Mouse (Mus musculus) hindbrain, embryonic 12.5 days (tissue): ENCODE data around the gene Suds3. TPM values are rescaled to one million over a fixed set of nuclear protein-coding genes. Genes with fewer than 3 reads are reported as not detected.

Experiments used
- ATAC-seq: fragments of 200-750 bp; cut with Nextera tagmentation; 2 replicates; pipeline ENCODE4 v1.8.0; 2017; ENCODE audit warnings: moderate TSS enrichment; ENCODE audit not compliant: low FRiP score
- H3K27ac ChIP-seq: fragments of 300-500 bp; sonication (generic); 2 replicates; pipeline ENCODE4 v1.5.1; 2016; ENCODE audit warnings: mild to moderate bottlenecking
- H3K27me3 ChIP-seq: fragments of 300-500 bp; sonication (generic); 2 replicates; pipeline ENCODE4 v1.6.1; 2016; ENCODE audit warnings: mild to moderate bottlenecking
- H3K36me3 ChIP-seq: fragments of 300-500 bp; sonication (generic); 2 replicates; pipeline ENCODE4 v1.6.1; 2016; ENCODE audit warnings: mild to moderate bottlenecking
- H3K4me1 ChIP-seq: fragments of 300-500 bp; sonication (generic); 2 replicates; pipeline ENCODE4 v1.6.1; 2016
- H3K4me2 ChIP-seq: fragments of 300-500 bp; sonication (generic); replicated peaks from 2 replicates; pipeline ENCODE4 v1.6.1; 2016; ENCODE audit warnings: mild to moderate bottlenecking
- H3K4me3 ChIP-seq: fragments of 300-500 bp; sonication (generic); 2 replicates; pipeline ENCODE4 v1.5.1; 2016; ENCODE audit warnings: mild to moderate bottlenecking
- H3K9ac ChIP-seq: fragments of 300-500 bp; sonication (generic); 2 replicates; pipeline ENCODE4 v1.6.1; 2016; ENCODE audit warnings: mild to moderate bottlenecking, moderate library complexity
- H3K9me3 ChIP-seq: fragments of 300-500 bp; sonication (generic); replicated peaks from 2 replicates; pipeline ENCODE4 v1.6.1; 2016; ENCODE audit warnings: mild to moderate bottlenecking
- WGBS: fragments of 180-500 bp; shearing (Covaris S2); methylation state at CpG from one replicate; pipeline ENCODE4 v1.1.7; 2016; 5-methylcytosine and 5-hydroxymethylcytosine counted together
- polyA plus RNA-seq: library from polyadenylated mRNA; unstranded; fragments of >200 nt; fragmentation: Nextera tagmentation; extraction: Ambion mirVana; gene quantifications from 2 replicates; pipeline ENCODE4 v1.2.1, GENCODE M21; 2016

Gene Suds3
- polyA plus RNA-seq, 1 experiment from 2014 or later: 118 TPM

DNA sequence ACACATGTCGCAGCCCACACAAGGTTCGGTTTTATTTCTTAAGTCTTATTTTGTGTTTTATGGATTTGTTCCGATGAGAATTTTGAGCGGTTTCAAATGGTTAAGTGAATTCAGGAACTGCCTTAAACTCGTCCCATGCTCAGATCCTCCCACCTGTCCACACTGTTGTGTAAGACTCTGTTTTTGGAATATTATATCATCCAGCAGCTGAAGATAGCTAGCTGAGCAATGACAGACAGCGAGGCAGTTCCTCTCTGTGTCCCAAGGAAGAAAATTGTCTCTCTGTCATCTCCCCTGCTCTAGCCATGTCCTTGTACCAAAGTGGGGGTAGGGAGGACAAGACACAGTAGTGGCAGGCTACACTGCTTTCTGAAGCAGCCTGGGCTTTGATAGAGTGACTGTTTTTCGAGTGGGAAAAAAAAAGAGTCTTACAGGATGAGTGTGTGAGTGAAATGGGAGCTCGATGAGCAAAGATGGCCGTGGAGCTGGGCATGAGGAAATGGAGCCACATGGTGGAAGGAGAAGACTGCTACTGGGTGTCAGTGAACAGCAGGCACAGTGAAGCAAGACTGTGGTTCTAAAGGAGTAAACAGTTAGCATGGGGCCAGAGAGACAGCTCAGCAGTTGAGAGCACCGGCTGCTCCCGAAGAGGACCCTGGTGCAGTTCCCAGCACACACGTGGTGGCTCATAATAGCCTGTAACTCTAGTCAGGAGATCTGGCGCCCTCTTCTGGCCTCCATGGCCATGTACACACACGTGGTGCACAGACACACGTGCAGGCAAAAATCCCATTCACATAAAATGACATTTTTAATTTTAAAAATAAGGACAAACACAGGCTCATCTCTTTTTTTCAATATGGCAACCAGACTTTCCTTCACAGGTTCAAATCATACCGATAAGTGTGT lies 31.5 kb upstream of the Suds3 start:
- 0 out of 2 replicates have a peak, but pooled peaks cover 2% of the 10 kb centered on the region for H3K4me1 ChIP-seq
- no peaks in the 10 kb centered on the region for H3K36me3 ChIP-seq
- ATAC-seq: no peak
- no peaks in the 10 kb centered on the region for H3K27me3 ChIP-seq
- H3K9me3 ChIP-seq: no peaks in the 10 kb centered on the region
- no peak overlapping the region for H3K27ac ChIP-seq
- H3K4me3 ChIP-seq: no peak overlapping the region
- no peak overlapping the region for H3K4me2 ChIP-seq
- 90% methylated on average over 16 of the region's 16 CpGs for WGBS
- H3K9ac ChIP-seq: no peak overlapping the region

DNA sequence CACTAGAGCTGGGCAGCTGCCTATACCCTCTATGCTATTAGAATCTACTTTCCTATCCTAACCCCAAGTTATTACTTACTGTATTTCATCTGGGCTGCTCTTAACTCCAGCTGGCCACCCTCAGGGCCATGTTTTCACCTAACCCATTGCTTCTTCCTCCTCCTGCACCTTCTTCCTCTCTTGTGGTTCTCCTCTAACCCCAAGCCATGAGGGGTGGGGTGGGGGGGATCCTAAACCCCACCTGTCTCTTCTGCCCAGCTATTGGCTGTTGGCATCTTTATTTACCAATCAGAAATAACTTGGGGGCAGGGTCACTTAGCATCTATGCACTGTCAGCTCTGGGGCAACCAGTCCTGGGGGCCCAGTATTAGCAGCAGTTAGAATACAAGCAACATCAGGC lies 30.3 kb upstream of the Suds3 start:
- H3K27ac ChIP-seq: no peak overlapping the region
- H3K4me2 ChIP-seq: no peak overlapping the region
- H3K9me3 ChIP-seq: no peaks in the 10 kb centered on the region
- H3K9ac ChIP-seq: no peak overlapping the region
- 0 out of 2 replicates have a peak, but pooled peaks cover 2% of the 10 kb centered on the region for H3K4me1 ChIP-seq
- ATAC-seq: no peak
- H3K27me3 ChIP-seq: no peaks in the 10 kb centered on the region
- H3K36me3 ChIP-seq: no peaks in the 10 kb centered on the region
- H3K4me3 ChIP-seq: no peak overlapping the region

- no peaks in the 10 kb centered on the region for H3K36me3 ChIP-seq
- H3K9ac ChIP-seq: no peak overlapping the region
- H3K4me1 ChIP-seq: 0 out of 2 replicates have a peak, but pooled peaks cover 2% of the 10 kb centered on the region
- H3K4me2 ChIP-seq: no peak overlapping the region
- H3K27ac ChIP-seq: no peak overlapping the region
- no peaks in the 10 kb centered on the region for H3K9me3 ChIP-seq
- 63% methylated on average over 9 of the region's 9 CpGs for WGBS
- H3K27me3 ChIP-seq: no peaks in the 10 kb centered on the region
- ATAC-seq: no peak
- no peak overlapping the region for H3K4me3 ChIP-seq
Measured at GRCm38 (mm10) chr5:117143721-117144135, 27.8 kb upstream of the Suds3 start.

DNA sequence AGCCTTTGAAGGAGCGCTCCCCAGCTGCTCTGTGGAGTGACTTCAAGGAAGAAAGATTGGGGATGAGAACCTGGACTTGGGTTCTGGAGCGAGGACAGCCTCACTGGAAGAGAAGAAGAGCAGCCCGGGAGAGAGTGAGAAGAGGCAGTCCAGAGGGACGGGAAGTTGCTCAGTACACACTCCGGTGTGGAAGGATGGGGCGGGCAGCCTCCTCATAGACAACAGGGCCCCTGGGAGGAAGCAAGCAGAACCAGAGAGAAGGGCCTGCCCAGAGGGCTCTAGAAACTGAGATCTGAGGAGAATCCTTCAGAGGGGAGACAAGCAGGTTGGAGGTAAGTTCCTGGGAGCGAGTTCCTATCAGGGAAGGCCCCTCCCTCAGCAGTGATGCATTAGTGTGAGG lies 24.5 kb upstream of the Suds3 start:
- H3K4me1 ChIP-seq: peaks cover 12% of the 10 kb centered on the region
- H3K4me2 ChIP-seq: no peak overlapping the region
- no peaks in the 10 kb centered on the region for H3K27me3 ChIP-seq
- H3K4me3 ChIP-seq: no peak overlapping the region
- no peak overlapping the region for H3K9ac ChIP-seq
- no peak for ATAC-seq
- no peaks in the 10 kb centered on the region for H3K36me3 ChIP-seq
- WGBS: 76% methylated on average over 7 of the region's 7 CpGs
- no peaks in the 10 kb centered on the region for H3K9me3 ChIP-seq
- H3K27ac ChIP-seq: no peak overlapping the region

GRCm38 (mm10) chr5:117139822-117140221 lies 23.9 kb upstream of the Suds3 start:
- Histone ChIP-seq H3K4me2 (no peak overlapping the region), H3K36me3 (no peaks in the 10 kb centered on the region), H3K4me1 (peaks cover 16% of the 10 kb centered on the region), H3K27me3 (no peaks in the 10 kb centered on the region), H3K27ac (no peak overlapping the region), H3K4me3 (no peak overlapping the region), H3K9me3 (no peaks in the 10 kb centered on the region), H3K9ac (no peak overlapping the region)
- ATAC-seq: no peak
- 73% methylated on average over 8 of the region's 8 CpGs for WGBS

GRCm38 (mm10) chr5:117138295-117138988 lies 22.5 kb upstream of the Suds3 start:
- 82% methylated on average over 11 of the region's 11 CpGs for WGBS
- Histone ChIP-seq H3K4me2 (no peak overlapping the region), H3K4me3 (no peak overlapping the region), H3K27me3 (no peaks in the 10 kb centered on the region), H3K9me3 (no peaks in the 10 kb centered on the region), H3K27ac (no peak overlapping the region), H3K36me3 (no peaks in the 10 kb centered on the region), H3K9ac (no peak overlapping the region), H3K4me1 (peaks cover 14% of the 10 kb centered on the region)
- no peak for ATAC-seq

DNA sequence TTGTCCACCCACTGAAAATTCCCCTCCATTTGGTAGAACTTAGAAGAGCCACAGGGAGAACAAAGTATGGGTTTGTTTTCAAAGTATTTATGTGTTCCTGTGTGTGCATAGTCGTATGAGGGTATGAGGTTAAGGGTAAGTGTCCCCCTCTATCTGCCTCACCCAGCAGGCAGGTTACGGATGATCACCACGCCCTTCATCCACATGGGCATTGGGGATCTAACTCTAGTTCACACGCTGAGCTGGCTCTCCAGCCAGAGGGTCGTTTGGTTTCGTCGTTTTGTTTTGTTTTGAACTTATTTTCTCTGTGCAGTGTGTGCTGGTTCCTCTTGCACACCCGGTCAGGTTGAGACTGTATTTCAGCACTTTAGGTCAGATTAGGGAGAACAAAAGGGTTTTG lies 21.7 kb upstream of the Suds3 start:
- H3K9me3 ChIP-seq: no peaks in the 10 kb centered on the region
- H3K27me3 ChIP-seq: no peaks in the 10 kb centered on the region
- H3K36me3 ChIP-seq: no peaks in the 10 kb centered on the region
- WGBS: 78% methylated on average over 8 of the region's 8 CpGs
- H3K9ac ChIP-seq: no peak overlapping the region
- H3K4me2 ChIP-seq: no peak overlapping the region
- no peak overlapping the region for H3K4me3 ChIP-seq
- no peak overlapping the region for H3K27ac ChIP-seq
- no peak for ATAC-seq
- peaks cover 14% of the 10 kb centered on the region for H3K4me1 ChIP-seq

DNA sequence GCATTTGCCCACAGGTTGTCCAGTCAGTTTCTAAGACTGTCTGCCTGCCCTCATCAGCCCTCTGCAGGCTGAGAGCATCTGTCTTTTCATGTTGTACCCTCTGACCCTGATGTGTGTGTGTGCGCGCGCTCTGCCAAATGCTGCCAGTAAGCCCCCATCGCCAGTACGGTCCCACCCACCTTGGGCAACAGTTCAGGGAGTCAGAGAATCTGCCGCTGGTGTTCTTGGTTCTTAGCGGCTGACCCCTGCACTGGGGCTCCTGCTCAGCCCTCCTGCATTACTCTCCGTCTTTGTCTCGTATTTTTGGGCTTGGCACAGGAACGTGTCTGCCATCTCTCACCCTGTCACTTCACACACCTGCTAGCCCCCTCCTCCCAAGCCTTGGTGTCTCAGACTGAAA lies 21.1 kb upstream of the Suds3 start:
- no peak overlapping the region for H3K4me2 ChIP-seq
- no peaks in the 10 kb centered on the region for H3K27me3 ChIP-seq
- H3K4me1 ChIP-seq: peaks cover 14% of the 10 kb centered on the region
- no peaks in the 10 kb centered on the region for H3K36me3 ChIP-seq
- ATAC-seq: no peak
- H3K9me3 ChIP-seq: no peaks in the 10 kb centered on the region
- H3K27ac ChIP-seq: no peak overlapping the region
- no peak overlapping the region for H3K4me3 ChIP-seq
- no peak overlapping the region for H3K9ac ChIP-seq
- WGBS: 64% methylated on average over 10 of the region's 10 CpGs

GRCm38 (mm10) chr5:117136570-117136969 lies 20.7 kb upstream of the Suds3 start:
- Histone ChIP-seq H3K9ac (no peak overlapping the region), H3K27me3 (no peaks in the 10 kb centered on the region), H3K4me3 (no peak overlapping the region), H3K4me2 (no peak overlapping the region), H3K36me3 (no peaks in the 10 kb centered on the region), H3K27ac (no peak overlapping the region), H3K4me1 (peaks cover 14% of the 10 kb centered on the region), H3K9me3 (no peaks in the 10 kb centered on the region)
- 91% methylated on average over 5 of the region's 5 CpGs for WGBS
- no peak for ATAC-seq

- H3K27ac ChIP-seq: 0 out of 2 replicates have a peak overlapping the region, but pooled peaks have one; percentile 23
- H3K27me3 ChIP-seq: no peaks in the 10 kb centered on the region
- 0 out of 2 replicates have a peak overlapping the region, but pooled peaks have one; percentile 23 for H3K9ac ChIP-seq
Measured at GRCm38 (mm10) chr5:117135869-117136268, 20.0 kb upstream of the Suds3 start.

GRCm38 (mm10) chr5:117134889-117135456 lies 19.1 kb upstream of the Suds3 start:
- Histone ChIP-seq H3K4me2 (no peak overlapping the region), H3K36me3 (no peaks in the 10 kb centered on the region), H3K9me3 (no peaks in the 10 kb centered on the region), H3K4me3 (no peak overlapping the region), H3K4me1 (peaks cover 14% of the 10 kb centered on the region), H3K27ac (no peak overlapping the region), H3K27me3 (no peaks in the 10 kb centered on the region), H3K9ac (peak overlapping the region; percentile 23; the same call in 1 of the 2 replicates)
- WGBS: 84% methylated on average over 3 of the region's 3 CpGs
- ATAC-seq: no peak

More at GRCm38 (mm10) chr5:117135869-117136268, 20.0 kb upstream of the Suds3 start:
- Histone ChIP-seq H3K9me3 (no peaks in the 10 kb centered on the region), H3K4me1 (peaks cover 14% of the 10 kb centered on the region), H3K4me3 (no peak overlapping the region), H3K36me3 (no peaks in the 10 kb centered on the region), H3K4me2 (peak overlapping the region; percentile 19)
- ATAC-seq: peak; percentile 66
- 35% methylated on average over 9 of the region's 9 CpGs for WGBS
